Mouse (Mus musculus): ENCODE measurements at regions not wholly inside any gene's neighbourhood (a gene's known extent, or its start where the extent isn't known, plus 50 kb on each side); places are given as distances from the start of the nearest gene placed in this dataset.

GRCm38 (mm10) chr15:63270381-63270780, 574.6 kb downstream of the Gsdmc2 start:
- no peak for DNase-seq (ENCODE audit: low read depth, low spot score)
- no peaks in the 10 kb centered on the region for H3K27me3 ChIP-seq
- POLR2A ChIA-PET, result no interaction called here
- TF ChIP-seq CTCF (IDR thresholded peaks at IDR 0.05), result no peak
- in situ Hi-C loops (cut with MboI; ENCODE audit: low pct_unique_long_range_greater_than_20kb), result no loop called here
- CTCF ChIA-PET, result no interaction called here
- ATAC-seq, result no peak

DNA sequence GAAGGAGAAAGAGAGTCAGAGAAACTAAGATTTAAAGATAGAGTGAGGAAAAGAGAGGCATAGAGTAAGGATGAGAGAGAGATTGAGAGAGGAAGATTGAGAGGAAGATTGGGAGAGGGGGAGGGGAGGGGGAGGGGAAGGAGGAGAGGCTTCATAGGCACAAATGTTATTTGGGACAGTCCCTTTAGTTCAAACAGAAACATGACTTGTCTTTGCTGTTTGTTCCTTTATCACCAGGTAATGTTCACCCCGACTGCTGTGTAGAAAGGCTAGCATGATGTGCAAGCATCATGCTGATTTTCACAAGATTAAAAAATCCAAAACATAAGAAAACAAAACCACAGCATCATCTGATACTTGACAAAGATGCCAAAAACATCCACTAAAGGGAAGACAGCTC, 579.1 kb downstream of the Gsdmc2 start:
- DNase-seq (ENCODE audit: low read depth, low spot score), result no peak
- POLR2A ChIA-PET, result no interaction called here
- ATAC-seq, result no peak
- CTCF ChIA-PET, result no interaction called here
- in situ Hi-C loops (cut with MboI; ENCODE audit: low pct_unique_long_range_greater_than_20kb), result no loop called here
- H3K27me3 ChIP-seq, result no peaks in the 10 kb centered on the region
- no peak for TF ChIP-seq CTCF (IDR thresholded peaks at IDR 0.05)

- POLR2A ChIA-PET, result no interaction called here
- no peaks in the 10 kb centered on the region for H3K27me3 ChIP-seq
- ATAC-seq (no peak), DNase-seq (ENCODE audit: low read depth, low spot score) (no peak)
- CTCF ChIA-PET, result no interaction called here
- in situ Hi-C loops (cut with MboI; ENCODE audit: low pct_unique_long_range_greater_than_20kb), result no loop called here
- no peak for TF ChIP-seq CTCF (IDR thresholded peaks at IDR 0.05)
Observed at GRCm38 (mm10) chr15:63255736-63256135, 589.2 kb downstream of the Gsdmc2 start.

GRCm38 (mm10) chr15:63252781-63253340, 592.1 kb downstream of the Gsdmc2 start:
- in situ Hi-C loops (cut with MboI; ENCODE audit: low pct_unique_long_range_greater_than_20kb), result no loop called here
- no peaks in the 10 kb centered on the region for H3K27me3 ChIP-seq
- ATAC-seq (no peak), DNase-seq (ENCODE audit: low read depth, low spot score) (no peak)
- POLR2A ChIA-PET, result no interaction called here
- CTCF ChIA-PET, result no interaction called here
- TF ChIP-seq CTCF (IDR thresholded peaks at IDR 0.05), result no peak

- CTCF ChIA-PET, result no interaction called here
- in situ Hi-C loops (cut with MboI; ENCODE audit: low pct_unique_long_range_greater_than_20kb), result no loop called here
Observed at GRCm38 (mm10) chr15:63238601-63239000, 606.4 kb downstream of the Gsdmc2 start.

GRCm38 (mm10) chr15:63218393-63219060, 626.5 kb downstream of the Gsdmc2 start:
- ChIA-PET CTCF (no interaction called here), POLR2A (no interaction called here)
- TF ChIP-seq CTCF (IDR thresholded peaks at IDR 0.05), result no peak
- ATAC-seq (no peak), DNase-seq (ENCODE audit: low read depth, low spot score) (no peak)
- no peaks in the 10 kb centered on the region for H3K27me3 ChIP-seq
- in situ Hi-C loops (cut with MboI; ENCODE audit: low pct_unique_long_range_greater_than_20kb), result no loop called here

More at GRCm38 (mm10) chr15:63238601-63239000, 606.4 kb downstream of the Gsdmc2 start:
- ATAC-seq, result no peak
- TF ChIP-seq CTCF (IDR thresholded peaks at IDR 0.05), result no peak
- no peak for DNase-seq (ENCODE audit: low read depth, low spot score)
- POLR2A ChIA-PET, result no interaction called here
- no peaks in the 10 kb centered on the region for H3K27me3 ChIP-seq

GRCm38 (mm10) chr15:63205150-63205549, 639.8 kb downstream of the Gsdmc2 start:
- in situ Hi-C loops (cut with MboI; ENCODE audit: low pct_unique_long_range_greater_than_20kb), result no loop called here
- DNase-seq (ENCODE audit: low read depth, low spot score), result no peak
- no peak for TF ChIP-seq CTCF (IDR thresholded peaks at IDR 0.05)
- no peak for ATAC-seq
- peaks cover 4% of the 10 kb centered on the region for H3K27me3 ChIP-seq
- CTCF ChIA-PET, result interaction anchor here (1.9 kb wide), 1 partner anchor 10 kb away, joined by 7 read pairs; no protein-coding TSS in a partner anchor
- POLR2A ChIA-PET, result no interaction called here

- TF ChIP-seq CTCF (IDR thresholded peaks at IDR 0.05), result no peak
- ATAC-seq (no peak), DNase-seq (ENCODE audit: low read depth, low spot score) (no peak)
- POLR2A ChIA-PET, result interaction anchor here (1.5 kb wide), 1 partner anchor 14 kb away, joined by 3 read pairs; no protein-coding TSS in a partner anchor
- in situ Hi-C loops (cut with MboI; ENCODE audit: low pct_unique_long_range_greater_than_20kb), result no loop called here
- CTCF ChIA-PET, result interaction anchor here (1.3 kb wide), 1 partner anchor 10 kb away, joined by 7 read pairs; no protein-coding TSS in a partner anchor
- no peaks in the 10 kb centered on the region for H3K27me3 ChIP-seq
Observed at GRCm38 (mm10) chr15:63195031-63195430, 649.9 kb downstream of the Gsdmc2 start.

DNA sequence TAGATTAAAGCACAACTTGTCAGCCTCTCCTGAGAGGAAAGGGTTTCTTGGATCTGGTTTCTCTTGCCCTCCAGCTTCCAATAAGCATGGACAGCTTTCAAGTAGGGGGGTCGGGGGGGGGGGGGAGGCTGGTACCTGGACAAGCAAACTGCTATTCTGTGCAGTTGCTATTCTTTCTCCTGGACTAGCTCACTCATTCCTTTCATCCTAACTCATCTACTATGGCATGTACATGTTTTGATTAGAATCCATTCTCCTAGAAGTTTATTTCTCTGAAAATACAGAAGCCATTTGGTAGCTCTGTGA, 650.5 kb downstream of the Gsdmc2 start:
- CTCF ChIA-PET, result interaction anchor here (1.3 kb wide), 1 partner anchor 11 kb away, joined by 7 read pairs; no protein-coding TSS in a partner anchor
- in situ Hi-C loops (cut with MboI; ENCODE audit: low pct_unique_long_range_greater_than_20kb), result no loop called here
- ATAC-seq (no peak), DNase-seq (ENCODE audit: low read depth, low spot score) (no peak)
- POLR2A ChIA-PET, result interaction anchor here (0.6 to 1.5 kb wide), 2 partner anchors 12 to 15 kb away, joined by 3 read pairs; no protein-coding TSS in a partner anchor
- H3K27me3 ChIP-seq, result no peaks in the 10 kb centered on the region
- no peak for TF ChIP-seq CTCF (IDR thresholded peaks at IDR 0.05)

- H3K27me3 ChIP-seq, result no peaks in the 10 kb centered on the region
- no peak for TF ChIP-seq CTCF (IDR thresholded peaks at IDR 0.05)
- ChIA-PET POLR2A (interaction anchor here (0.6 kb wide), 1 partner anchor 13 kb away, joined by 3 read pairs; no protein-coding TSS in a partner anchor), CTCF (interaction anchor here (1.3 kb wide), 1 partner anchor 11 kb away, joined by 7 read pairs; no protein-coding TSS in a partner anchor)
- in situ Hi-C loops (cut with MboI; ENCODE audit: low pct_unique_long_range_greater_than_20kb), result no loop called here
- DNase-seq (ENCODE audit: low read depth, low spot score) (no peak), ATAC-seq (no peak)
Observed at GRCm38 (mm10) chr15:63193617-63194491, 651.1 kb downstream of the Gsdmc2 start.

DNA sequence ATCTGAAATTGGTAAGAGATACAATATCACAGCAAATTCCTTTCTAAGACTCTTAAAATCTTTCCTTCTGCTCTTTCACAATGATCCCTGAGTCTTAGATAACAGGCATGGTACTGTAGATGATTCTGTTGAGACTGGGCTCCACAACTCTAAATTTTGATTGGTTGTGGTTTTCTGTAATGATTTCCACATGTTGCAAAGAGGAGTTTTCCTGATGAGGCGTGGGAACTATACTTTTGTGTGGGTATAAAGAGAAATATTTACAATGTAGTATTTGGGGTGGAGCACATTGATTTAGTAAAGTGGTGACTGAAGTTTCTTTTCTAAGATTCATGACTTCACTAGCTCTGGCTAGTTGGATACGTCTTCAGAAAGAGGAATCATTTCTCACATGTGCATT, 653.2 kb downstream of the Gsdmc2 start:
- in situ Hi-C loops (cut with MboI; ENCODE audit: low pct_unique_long_range_greater_than_20kb), result no loop called here

More for the DNA sequence above, 653.2 kb downstream of the Gsdmc2 start:
- ChIA-PET POLR2A (no interaction called here), CTCF (no interaction called here)
- DNase-seq (ENCODE audit: low read depth, low spot score), result no peak
- no peaks in the 10 kb centered on the region for H3K27me3 ChIP-seq
- TF ChIP-seq CTCF (IDR thresholded peaks at IDR 0.05), result no peak
- ATAC-seq, result no peak

All from Patski (cell line).